Mouse (Mus musculus) intestine, postnatal 0 days (tissue): ENCODE measurements at regions not wholly inside any gene's neighbourhood (a gene's known extent, or its start where the extent isn't known, plus 50 kb on each side); places are given as distances from the start of the nearest gene placed in this dataset.

Experiments
- ATAC-seq: fragments of 200-750 bp; cut with Nextera tagmentation; 2 replicates; pipeline ENCODE4 v1.8.0; 2017; ENCODE audit warnings: mild to moderate bottlenecking, moderate TSS enrichment, moderate library complexity
- H3K27ac ChIP-seq: fragments of 300-500 bp; sonication (generic); 2 replicates; pipeline ENCODE4 v1.5.1; 2014; ENCODE audit warnings: mild to moderate bottlenecking, low read depth, low read length, moderate library complexity
- H3K27me3 ChIP-seq: fragments of 300-500 bp; sonication (generic); replicated peaks from 2 replicates; pipeline ENCODE4 v1.6.1; 2014; ENCODE audit warnings: low read length, mixed read lengths; ENCODE audit not compliant: control insufficient read depth, insufficient read depth
- H3K36me3 ChIP-seq: fragments of 300-500 bp; sonication (generic); 2 replicates; pipeline ENCODE4 v1.6.1; 2014; ENCODE audit warnings: mild to moderate bottlenecking, moderate library complexity; ENCODE audit not compliant: control insufficient read depth, insufficient read depth
- H3K4me1 ChIP-seq: fragments of 300-500 bp; sonication (generic); replicated peaks from 2 replicates; pipeline ENCODE4 v1.6.1; 2014; ENCODE audit warnings: antibody characterized with exemption, low read length, mixed read lengths; ENCODE audit not compliant: control insufficient read depth, insufficient read depth
- H3K4me2 ChIP-seq: fragments of 300-500 bp; sonication (generic); replicated peaks from 2 replicates; pipeline ENCODE4 v1.6.1; 2014; ENCODE audit warnings: low read depth, mild to moderate bottlenecking, moderate library complexity
- H3K4me3 ChIP-seq: fragments of 300-500 bp; sonication (generic); 2 replicates; pipeline ENCODE4 v1.5.1; 2014; ENCODE audit warnings: low read depth, low read length
- H3K9ac ChIP-seq: fragments of 300-500 bp; sonication (generic); 2 replicates; pipeline ENCODE4 v1.6.1; 2014; ENCODE audit warnings: mild to moderate bottlenecking, low read depth, low read length
- H3K9me3 ChIP-seq: fragments of 300-500 bp; sonication (generic); 2 replicates; pipeline ENCODE4 v1.6.1; 2016; ENCODE audit warnings: mixed run types; ENCODE audit not compliant: control insufficient read depth
- CTCF ChIP-seq: sonication (generic); IDR thresholded peaks from 2 replicates; pipeline ENCODE4 v1.5.1; 2016; ENCODE audit warnings: low read depth, mild to moderate bottlenecking, control low read depth, antibody characterized with exemption, moderate library complexity
- WGBS: fragments of 180-500 bp; shearing (Covaris S2); extraction: QIAGEN DNeasy Blood & Tissue Kit; methylation state at CpG from one replicate; pipeline ENCODE4 v1.1.7; 2014; 5-methylcytosine and 5-hydroxymethylcytosine counted together

GRCm38 (mm10) chr6:11275214-11275613, 632.1 kb downstream of the Ndufa4 start:
- Histone ChIP-seq H3K9ac (no peak overlapping the region), H3K27me3 (no peaks in the 10 kb centered on the region), H3K36me3 (no peaks in the 10 kb centered on the region), H3K9me3 (no peaks in the 10 kb centered on the region), H3K27ac (no peak overlapping the region), H3K4me2 (no peak overlapping the region), H3K4me3 (no peak overlapping the region), H3K4me1 (no peaks in the 10 kb centered on the region)
- no peak for TF ChIP-seq CTCF
- no peak for ATAC-seq
- 74% methylated on average over 3 of the region's 3 CpGs for WGBS
